Mouse (Mus musculus) MEL (cell line): ENCODE measurements around the gene Cmtm6. TPM values are rescaled to one million over a fixed set of nuclear protein-coding genes. Genes with fewer than 3 reads are reported as not detected.
A peak's percentile ranks its signal among the peaks of the same experiment; 100 is the strongest.

ENCODE experiments used
- DNase-seq: peaks from one replicate; pipeline ENCODE4 v3.0.0; 2011; ENCODE audit warnings: low read depth, low spot score
- H3K27ac ChIP-seq: 2 replicates; pipeline ENCODE4 v1.5.1; 2012; ENCODE audit warnings: low read depth, mild to moderate bottlenecking, control low read depth, low read length, moderate library complexity; ENCODE audit not compliant: control insufficient read depth
- H3K27me3 ChIP-seq, 2 experiments: fragments of 150-350 bp in 1 of 2; sonication (generic) in 1 of 2; 2 replicates each; pipeline ENCODE4 v1.6.1; 2012; ENCODE audit warnings: low read length in 2 of 2, mild to moderate bottlenecking in 2 of 2, improper control_type of control experiment in 1 of 2, moderate library complexity in 1 of 2; ENCODE audit not compliant: insufficient read depth in 2 of 2, control insufficient read depth in 1 of 2
- H3K36me3 ChIP-seq, 2 experiments: 2 replicates each; pipeline ENCODE4 v1.6.1; 2012 to 2014; ENCODE audit warnings: low read length in 2 of 2, improper control_type of control experiment in 1 of 2, inconsistent platforms in 1 of 2, mild to moderate bottlenecking in 1 of 2; ENCODE audit not compliant: insufficient read depth in 2 of 2, control insufficient read depth in 1 of 2
- H3K4me1 ChIP-seq, 2 experiments: fragments of 150-350 bp in 1 of 2; sonication (generic) in 1 of 2; 2 replicates each; pipeline ENCODE4 v1.6.1; 2012; ENCODE audit warnings: low read length in 2 of 2, improper control_type of control experiment in 1 of 2, mild to moderate bottlenecking in 1 of 2; ENCODE audit not compliant: insufficient read depth in 2 of 2, control insufficient read depth in 1 of 2
- H3K4me3 ChIP-seq, 2 experiments: fragments of 150-350 bp in 1 of 2; sonication (generic) in 1 of 2; 2 replicates each; pipeline ENCODE4 v1.5.1; 2012; ENCODE audit warnings: low read depth in 2 of 2, low read length in 2 of 2, mild to moderate bottlenecking in 2 of 2, moderate library complexity in 2 of 2, control low read depth in 1 of 2, improper control_type of control experiment in 1 of 2; ENCODE audit not compliant: control insufficient read depth in 1 of 2, insufficient read depth in 1 of 2
- H3K79me2 ChIP-seq: 2 replicates; pipeline ENCODE4 v1.6.1; 2012; ENCODE audit warnings: mild to moderate bottlenecking, low read length, moderate library complexity; ENCODE audit not compliant: control insufficient read depth, poor library complexity, insufficient read depth
- H3K9ac ChIP-seq: 2 replicates; pipeline ENCODE4 v1.6.1; 2012; ENCODE audit warnings: low read depth, mild to moderate bottlenecking, control low read depth, low read length, moderate library complexity; ENCODE audit not compliant: control insufficient read depth, poor library complexity, severe bottlenecking
- H3K9me3 ChIP-seq: fragments of 150-350 bp; sonication (generic); replicated peaks from 2 replicates; pipeline ENCODE4 v1.6.1; 2012; ENCODE audit warnings: mild to moderate bottlenecking, low read length, improper control_type of control experiment, moderate library complexity; ENCODE audit not compliant: insufficient read depth
- BHLHE40 ChIP-seq: IDR thresholded peaks from 2 replicates; pipeline ENCODE4 v1.6.1; 2012; ENCODE audit warnings: low read depth, mild to moderate bottlenecking, inconsistent platforms, low read length, improper control_type of control experiment, borderline replicate concordance
- CHD1 ChIP-seq: IDR thresholded peaks from 2 replicates; pipeline ENCODE4 v1.6.1; 2012; ENCODE audit warnings: low read depth, mild to moderate bottlenecking, inconsistent platforms, low read length, improper control_type of control experiment
- CTCF ChIP-seq, 3 experiments: IDR thresholded peaks in 2 of 3; conservative IDR thresholded peaks in 1 of 3; 2 replicates each; pipeline ENCODE4 v1.5.1; 2011 to 2012; ENCODE audit warnings: low read length in 3 of 3, low read depth in 2 of 3, mild to moderate bottlenecking in 2 of 3, improper control_type of control experiment in 1 of 3, inconsistent platforms in 1 of 3, mixed read lengths in 1 of 3, moderate library complexity in 1 of 3; ENCODE audit not compliant: control insufficient read depth in 1 of 3, insufficient read depth in 1 of 3, poor library complexity in 1 of 3, severe bottlenecking in 1 of 3
- EP300 ChIP-seq, 2 experiments: IDR thresholded peaks; 2 replicates each; pipeline ENCODE4 v1.6.1; 2011; ENCODE audit warnings: improper control_type of control experiment in 2 of 2, low read length in 2 of 2, low read depth in 1 of 2, mild to moderate bottlenecking in 1 of 2
- GABPA ChIP-seq: IDR thresholded peaks from 2 replicates; pipeline ENCODE4 v1.6.1; 2012; ENCODE audit warnings: low read depth, mild to moderate bottlenecking, inconsistent platforms, low read length, improper control_type of control experiment, moderate library complexity
- GATA1 ChIP-seq: IDR thresholded peaks from 2 replicates; pipeline ENCODE4 v1.6.1; 2011; ENCODE audit warnings: low read depth, low read length, improper control_type of control experiment
- MAFK ChIP-seq: IDR thresholded peaks from 2 replicates; pipeline ENCODE4 v1.6.1; 2011; ENCODE audit warnings: low read depth, mild to moderate bottlenecking, low read length, improper control_type of control experiment, borderline replicate concordance
- MAX ChIP-seq: IDR thresholded peaks from 2 replicates; pipeline ENCODE4 v1.6.1; 2011; ENCODE audit warnings: low read length, improper control_type of control experiment
- MEF2A ChIP-seq: IDR thresholded peaks from 2 replicates; pipeline ENCODE4 v1.6.1; 2014; ENCODE audit warnings: low read depth, mild to moderate bottlenecking, inconsistent platforms, low read length, improper control_type of control experiment; ENCODE audit not compliant: poor library complexity, insufficient replicate concordance, severe bottlenecking; ENCODE audit errors: extremely low read depth
- NELFE ChIP-seq: IDR thresholded peaks from 2 replicates; pipeline ENCODE4 v1.6.1; 2011; ENCODE audit warnings: low read depth, low read length, improper control_type of control experiment
- NRF1 ChIP-seq: IDR thresholded peaks from 2 replicates; pipeline ENCODE4 v1.6.1; 2014; ENCODE audit warnings: low read depth, mild to moderate bottlenecking, inconsistent platforms, low read length, improper control_type of control experiment, moderate library complexity; ENCODE audit not compliant: poor library complexity, insufficient read depth, severe bottlenecking
- POLR2AphosphoS2 ChIP-seq: IDR thresholded peaks from 2 replicates; pipeline ENCODE4 v1.6.1; 2011; ENCODE audit warnings: low read length, improper control_type of control experiment
- POLR2AphosphoS5 ChIP-seq: IDR thresholded peaks from 2 replicates; pipeline ENCODE4 v1.6.1; 2012; ENCODE audit warnings: low read depth, borderline replicate concordance, mild to moderate bottlenecking, inconsistent platforms, low read length, moderate library complexity, mixed read lengths
- RAD21 ChIP-seq: IDR thresholded peaks from 2 replicates; pipeline ENCODE4 v1.6.1; 2011; ENCODE audit warnings: mild to moderate bottlenecking, low read depth, low read length, improper control_type of control experiment
- RCOR1 ChIP-seq: IDR thresholded peaks from 2 replicates; pipeline ENCODE4 v1.6.1; 2012; ENCODE audit warnings: low read depth, mild to moderate bottlenecking, inconsistent platforms, low read length, improper control_type of control experiment
- SIN3A ChIP-seq: IDR thresholded peaks from 2 replicates; pipeline ENCODE4 v1.6.1; 2012; ENCODE audit warnings: low read length, improper control_type of control experiment, inconsistent platforms
- SMC3 ChIP-seq: IDR thresholded peaks from 2 replicates; pipeline ENCODE4 v1.6.1; 2011; ENCODE audit warnings: low read depth, low read length, improper control_type of control experiment
- TAL1 ChIP-seq: IDR thresholded peaks from 2 replicates; pipeline ENCODE4 v1.6.1; 2012; ENCODE audit warnings: mild to moderate bottlenecking, inconsistent platforms, low read length, moderate library complexity, mixed read lengths
- TBP ChIP-seq: IDR thresholded peaks from 2 replicates; pipeline ENCODE4 v1.8.0; 2011; ENCODE audit warnings: low read depth, low read length, improper control_type of control experiment
- UBTF ChIP-seq: IDR thresholded peaks from 2 replicates; pipeline ENCODE4 v1.6.1; 2012; ENCODE audit warnings: low read depth, mild to moderate bottlenecking, inconsistent platforms, low read length, improper control_type of control experiment, moderate library complexity, borderline replicate concordance; ENCODE audit not compliant: insufficient read depth
- USF1 ChIP-seq: IDR thresholded peaks from 2 replicates; pipeline ENCODE4 v1.6.1; 2014; ENCODE audit warnings: low read depth, mild to moderate bottlenecking, inconsistent platforms, low read length, improper control_type of control experiment, moderate library complexity
- ZC3H11A ChIP-seq: IDR thresholded peaks from 2 replicates; pipeline ENCODE4 v1.6.1; 2012; ENCODE audit warnings: low read depth, mild to moderate bottlenecking, inconsistent platforms, low read length, improper control_type of control experiment
- ZNF384 ChIP-seq: IDR thresholded peaks from 2 replicates; pipeline ENCODE4 v1.6.1; 2012; ENCODE audit warnings: low read depth, mild to moderate bottlenecking, inconsistent platforms, low read length, improper control_type of control experiment
- polyA plus RNA-seq, 2 experiments: library from polyadenylated mRNA; stranded (reverse) in 1 of 2; unstranded in 1 of 2; fragments of >175 nt in 1 of 2; fragments of >200 nt in 1 of 2; gene quantifications; 2 replicates each; pipeline versions ENCODE4 v1.2.1 to v1.2.4; 2012; ENCODE audit warnings: low replicate concordance in 2 of 2, low read depth in 1 of 2; ENCODE audit not compliant: insufficient read length in 2 of 2, insufficient read depth in 1 of 2, missing spikeins in 1 of 2
- total RNA-seq: library from RNA; depleted of rRNA; stranded (reverse); fragments of 300-350 nt; gene quantifications from 2 replicates; pipeline ENCODE4 v1.2.3, GENCODE M21; 2012

Cmtm6 gene
- total and polyA plus RNA-seq, 3 experiments = 17.6 to 21.7 TPM; not detected in 1

- TF ChIP-seq POLR2AphosphoS2 (no peak), CTCF (IDR thresholded peaks at IDR 0.05 in 2 of 3, conservative IDR thresholded peaks at IDR 0.05 in 1 of 3; ENCODE audit: control insufficient read depth in 1 of 3, insufficient read depth in 1 of 3, low read depth in 2 of 3, low read length in 3 of 3, poor library complexity in 1 of 3, severe bottlenecking in 1 of 3) (peak; percentile 57 to 75 (median 60)), GATA1 (no peak), USF1 (no peak), RAD21 (peak; percentile 43), MEF2A (no peak), ZNF384 (no peak), CHD1 (no peak), SMC3 (peak; percentile 41)
- Histone ChIP-seq H3K9ac (no peak overlapping the region), H3K4me3 (no peak overlapping the region), H3K27ac (no peak overlapping the region), H3K79me2 (peaks cover 6% of the 10 kb centered on the region; the same call in 1 of the 2 replicates), H3K36me3 (peaks cover 0 to 39% of the 10 kb centered on the region in 2 experiments; a peak in 2 of 4 replicates), H3K27me3 (no peaks in the 10 kb centered on the region), H3K4me1 (no peaks in the 10 kb centered on the region), H3K9me3 (no peaks in the 10 kb centered on the region)
- DNase-seq = no peak
Observed at GRCm38 (mm10) chr9:114763341-114763740, 32.4 kb downstream of the Cmtm6 start.

- DNase-seq = no peak
- no peak overlapping the region for H3K27ac ChIP-seq
- peaks cover 8% of the 10 kb centered on the region; the same call in 1 of the 2 replicates for H3K79me2 ChIP-seq
- TF ChIP-seq NELFE (no peak), GATA1 (no peak), MAX (no peak), NRF1 (no peak), TBP (no peak), SMC3 (no peak), POLR2AphosphoS2 (no peak), TAL1 (no peak), POLR2AphosphoS5 (no peak), BHLHE40 (no peak), GABPA (no peak), MAFK (no peak), UBTF (no peak), EP300 (IDR thresholded peaks at IDR 0.05; ENCODE audit: low read depth in 1 of 2, low read length in 2 of 2) (no peak), SIN3A (no peak), ZC3H11A (no peak), RCOR1 (no peak)
- H3K27me3 ChIP-seq = no peaks in the 10 kb centered on the region
- H3K4me1 ChIP-seq = no peaks in the 10 kb centered on the region
- H3K9ac ChIP-seq = no peak overlapping the region
- H3K4me3 ChIP-seq = no peak overlapping the region
- H3K9me3 ChIP-seq = no peaks in the 10 kb centered on the region
- H3K36me3 ChIP-seq = peaks cover 0 to 26% of the 10 kb centered on the region in 2 experiments; a peak in 2 of 4 replicates
Observed at GRCm38 (mm10) chr9:114767030-114767429, 36.1 kb downstream of the Cmtm6 start.
